Mouse (Mus musculus): ENCODE results near the gene Usp19.

DNA sequence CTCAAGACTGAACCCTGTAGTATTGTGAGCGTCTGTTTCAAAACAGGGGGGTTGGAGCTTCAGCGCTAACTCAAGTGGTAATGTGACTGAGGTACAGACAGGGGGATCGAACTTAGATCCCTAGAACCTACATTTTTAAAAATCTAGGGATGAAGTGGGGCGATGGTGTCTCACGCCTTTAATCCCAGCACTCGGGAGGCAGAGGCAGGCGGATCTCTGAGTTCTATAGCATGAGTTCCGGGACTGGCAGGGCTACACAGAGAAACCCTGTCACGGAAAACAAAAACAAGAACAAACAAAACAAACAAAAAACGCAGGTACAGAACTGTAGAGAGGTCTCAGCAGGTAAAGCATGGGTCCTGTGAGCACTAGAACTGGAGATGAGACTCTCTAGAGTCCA is 33.4 kb upstream of the Usp19 start:
- TF ChIP-seq CTCF (IDR thresholded peaks at IDR 0.05; ENCODE audit: low read depth) = no peak
- no peak for TF ChIP-seq EP300 (IDR thresholded peaks at IDR 0.05; ENCODE audit: low read depth)

Measured in heart, postnatal 0 days (tissue).